Mouse (Mus musculus): ENCODE measurements around the gene G3bp2. TPM values are rescaled to one million over a fixed set of nuclear protein-coding genes. Genes with fewer than 3 reads are reported as not detected.
A peak's percentile ranks its signal among the peaks of the same experiment; 100 is the strongest.

Gene G3bp2
- polyA plus RNA-seq, 1 experiment, result 172 TPM

DNA sequence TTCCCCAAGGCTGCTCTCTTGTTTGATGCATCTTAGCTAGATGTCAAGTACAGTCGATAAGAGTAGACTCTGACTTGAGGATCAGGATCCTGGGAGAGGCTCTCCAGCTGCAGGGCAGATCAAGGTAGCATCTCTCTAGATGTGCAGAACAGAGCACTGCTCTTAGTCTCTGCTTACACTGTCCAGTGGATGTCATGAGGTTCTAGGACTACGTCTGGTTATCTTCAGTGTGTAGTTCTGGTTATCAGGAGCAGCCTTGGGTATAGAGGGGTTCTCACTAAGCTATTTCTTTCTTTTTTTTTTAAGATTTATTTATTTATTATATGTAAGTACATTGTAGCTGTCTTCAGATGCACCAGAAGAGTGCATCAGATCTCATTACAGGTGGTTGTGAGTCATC, 31.4 kb upstream of the G3bp2 start:
- TF ChIP-seq POLR2A (IDR thresholded peaks at IDR 0.05; ENCODE audit: borderline replicate concordance, extremely low read depth, insufficient read depth, insufficient read length, poor library complexity, severe bottlenecking) (no peak), CTCF (IDR thresholded peaks at IDR 0.05; ENCODE audit: borderline replicate concordance, extremely low read depth, insufficient read depth, insufficient read length) (no peak)
- no peak for DNase-seq (ENCODE audit: low read depth)

DNA sequence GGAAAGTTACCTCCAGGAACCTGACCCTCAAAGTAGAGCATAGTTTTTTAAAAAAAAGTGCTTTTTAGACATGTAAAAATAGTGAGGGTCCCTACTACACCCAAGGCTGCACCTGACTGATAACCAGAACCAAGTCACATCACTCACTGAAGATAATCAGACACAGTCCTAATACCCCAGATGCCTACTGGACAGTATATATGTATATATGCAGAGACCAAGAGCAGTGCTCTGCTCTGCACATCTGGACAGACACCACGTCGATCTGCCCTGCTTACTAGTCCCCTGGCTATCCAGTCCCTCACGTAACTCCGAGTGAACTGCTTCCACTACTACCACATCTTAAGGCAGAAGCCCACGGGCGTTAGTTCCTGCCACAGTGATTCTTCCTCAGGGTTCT, 30.7 kb upstream of the G3bp2 start:
- TF ChIP-seq CTCF (IDR thresholded peaks at IDR 0.05; ENCODE audit: borderline replicate concordance, extremely low read depth, insufficient read depth, insufficient read length) (no peak), POLR2A (IDR thresholded peaks at IDR 0.05; ENCODE audit: borderline replicate concordance, extremely low read depth, insufficient read depth, insufficient read length, poor library complexity, severe bottlenecking) (no peak)
- DNase-seq (ENCODE audit: low read depth), result no peak

DNA sequence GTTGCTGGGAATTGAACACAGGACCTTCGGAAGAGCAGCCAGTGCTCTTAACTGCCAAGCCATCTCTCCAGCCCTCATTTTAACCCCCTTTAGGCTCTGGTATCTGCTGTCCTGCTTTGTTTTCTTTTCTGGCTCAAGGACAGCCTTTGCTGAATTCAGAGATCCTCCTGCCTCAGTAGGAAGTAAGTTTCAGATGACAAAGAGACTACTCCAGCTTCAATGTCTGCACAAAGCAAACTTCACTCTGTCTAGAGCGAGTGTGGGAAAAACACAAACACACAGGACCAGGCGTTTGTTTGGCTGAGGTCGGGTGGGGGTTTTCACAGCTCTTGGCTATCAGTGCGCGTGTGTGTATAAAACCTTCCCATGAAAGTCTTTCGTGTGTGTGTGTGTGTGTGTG, 30.0 kb upstream of the G3bp2 start:
- DNase-seq (ENCODE audit: low read depth), result no peak
- TF ChIP-seq POLR2A (IDR thresholded peaks at IDR 0.05; ENCODE audit: borderline replicate concordance, extremely low read depth, insufficient read depth, insufficient read length, poor library complexity, severe bottlenecking) (no peak), CTCF (IDR thresholded peaks at IDR 0.05; ENCODE audit: borderline replicate concordance, extremely low read depth, insufficient read depth, insufficient read length) (no peak)

DNA sequence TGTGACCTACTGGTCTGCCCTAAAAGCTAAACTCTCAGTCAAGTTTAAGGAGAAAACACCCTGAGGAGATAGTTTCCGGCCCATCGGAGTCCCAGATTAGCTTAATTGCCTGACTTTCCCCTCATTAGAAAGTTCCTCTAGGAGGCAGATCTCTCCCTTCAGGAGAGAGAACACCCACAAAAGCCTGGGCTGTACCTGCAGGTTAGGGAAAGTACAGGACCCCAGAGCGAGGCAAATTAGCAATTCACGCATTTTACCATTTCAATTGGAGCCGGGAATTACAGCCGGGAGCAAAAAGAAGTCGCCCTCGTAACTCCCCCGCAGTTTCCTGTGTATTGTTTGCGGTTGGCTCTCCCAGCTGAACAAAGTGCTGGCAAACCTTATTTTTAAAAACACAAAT, 29.1 kb upstream of the G3bp2 start:
- no peak for TF ChIP-seq CTCF (IDR thresholded peaks at IDR 0.05; ENCODE audit: borderline replicate concordance, extremely low read depth, insufficient read depth, insufficient read length)
- TF ChIP-seq POLR2A (IDR thresholded peaks at IDR 0.05; ENCODE audit: borderline replicate concordance, extremely low read depth, insufficient read depth, insufficient read length, poor library complexity, severe bottlenecking), result no peak
- peak; percentile 14 for DNase-seq (ENCODE audit: low read depth)

DNA sequence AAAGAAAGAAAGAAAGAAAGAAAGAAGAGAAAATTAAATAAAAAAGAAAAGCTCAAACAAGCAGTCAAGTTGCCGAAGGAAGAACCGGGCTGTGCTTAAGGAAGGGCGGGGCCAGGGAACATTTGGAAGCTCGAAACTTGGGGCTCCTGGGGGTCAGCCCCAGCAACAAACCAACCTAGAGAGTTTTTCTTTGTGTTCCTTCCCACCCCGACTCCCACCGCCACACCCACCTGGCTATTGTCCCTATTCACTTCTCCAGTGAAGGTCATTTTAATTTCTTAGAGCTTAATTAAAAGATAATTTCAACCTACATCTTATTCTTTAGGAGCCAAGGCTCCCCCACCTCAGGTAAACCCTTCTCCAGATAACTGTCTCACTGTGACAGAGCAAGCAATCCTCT, 28.7 kb upstream of the G3bp2 start:
- DNase-seq (ENCODE audit: low read depth), result no peak
- TF ChIP-seq POLR2A (IDR thresholded peaks at IDR 0.05; ENCODE audit: borderline replicate concordance, extremely low read depth, insufficient read depth, insufficient read length, poor library complexity, severe bottlenecking) (no peak), CTCF (IDR thresholded peaks at IDR 0.05; ENCODE audit: borderline replicate concordance, extremely low read depth, insufficient read depth, insufficient read length) (no peak)

DNA sequence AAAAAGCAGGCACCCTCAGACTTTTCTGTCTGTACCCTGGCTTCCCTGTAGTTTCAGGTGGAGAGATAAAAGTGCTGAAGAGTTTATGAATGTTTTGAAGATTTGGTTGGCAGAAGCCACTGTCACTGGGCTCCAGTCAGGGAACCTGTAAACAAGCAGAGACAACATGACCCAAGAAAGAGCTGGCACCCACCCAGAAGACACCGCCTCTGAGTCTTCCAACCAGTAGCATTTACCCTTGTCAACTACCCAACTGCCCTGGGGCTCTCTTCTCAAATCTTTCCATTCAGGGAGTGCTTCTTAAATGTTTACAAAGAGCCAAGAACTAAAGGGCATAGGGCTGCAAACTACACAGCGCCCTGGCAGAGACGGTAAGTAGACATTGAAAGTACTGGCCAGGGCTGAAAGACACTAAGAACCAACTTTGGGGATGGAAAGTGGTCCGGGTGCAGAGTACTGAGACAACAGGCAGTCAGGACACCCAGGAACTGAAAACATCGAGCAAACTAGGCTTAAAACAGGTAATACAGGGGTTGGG, 27.4 kb upstream of the G3bp2 start:
- DNase-seq (ENCODE audit: low read depth), result no peak
- TF ChIP-seq POLR2A (IDR thresholded peaks at IDR 0.05; ENCODE audit: borderline replicate concordance, extremely low read depth, insufficient read depth, insufficient read length, poor library complexity, severe bottlenecking) (no peak), CTCF (IDR thresholded peaks at IDR 0.05; ENCODE audit: borderline replicate concordance, extremely low read depth, insufficient read depth, insufficient read length) (no peak)

DNA sequence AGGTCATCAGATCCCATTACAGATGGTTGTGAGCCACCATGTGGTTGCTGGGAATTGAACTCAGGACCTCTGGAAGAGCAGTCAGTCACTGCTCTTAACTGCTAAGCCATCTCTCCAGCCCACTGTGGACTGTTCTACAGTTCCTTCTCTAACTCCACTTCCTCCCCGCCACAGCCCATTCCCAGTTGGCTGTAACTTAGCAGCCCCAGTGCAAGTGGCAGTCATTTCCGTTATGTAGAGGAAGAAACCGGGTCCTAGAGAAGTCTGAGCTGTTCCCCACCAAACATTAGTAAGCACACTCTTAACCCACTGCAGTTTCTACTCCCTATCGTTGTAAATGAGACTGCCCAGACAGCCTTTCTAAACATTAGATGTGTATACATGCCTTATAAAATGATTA, 23.8 kb upstream of the G3bp2 start:
- TF ChIP-seq POLR2A (IDR thresholded peaks at IDR 0.05; ENCODE audit: borderline replicate concordance, extremely low read depth, insufficient read depth, insufficient read length, poor library complexity, severe bottlenecking) (no peak), CTCF (IDR thresholded peaks at IDR 0.05; ENCODE audit: borderline replicate concordance, extremely low read depth, insufficient read depth, insufficient read length) (no peak)
- no peak for DNase-seq (ENCODE audit: low read depth)

DNA sequence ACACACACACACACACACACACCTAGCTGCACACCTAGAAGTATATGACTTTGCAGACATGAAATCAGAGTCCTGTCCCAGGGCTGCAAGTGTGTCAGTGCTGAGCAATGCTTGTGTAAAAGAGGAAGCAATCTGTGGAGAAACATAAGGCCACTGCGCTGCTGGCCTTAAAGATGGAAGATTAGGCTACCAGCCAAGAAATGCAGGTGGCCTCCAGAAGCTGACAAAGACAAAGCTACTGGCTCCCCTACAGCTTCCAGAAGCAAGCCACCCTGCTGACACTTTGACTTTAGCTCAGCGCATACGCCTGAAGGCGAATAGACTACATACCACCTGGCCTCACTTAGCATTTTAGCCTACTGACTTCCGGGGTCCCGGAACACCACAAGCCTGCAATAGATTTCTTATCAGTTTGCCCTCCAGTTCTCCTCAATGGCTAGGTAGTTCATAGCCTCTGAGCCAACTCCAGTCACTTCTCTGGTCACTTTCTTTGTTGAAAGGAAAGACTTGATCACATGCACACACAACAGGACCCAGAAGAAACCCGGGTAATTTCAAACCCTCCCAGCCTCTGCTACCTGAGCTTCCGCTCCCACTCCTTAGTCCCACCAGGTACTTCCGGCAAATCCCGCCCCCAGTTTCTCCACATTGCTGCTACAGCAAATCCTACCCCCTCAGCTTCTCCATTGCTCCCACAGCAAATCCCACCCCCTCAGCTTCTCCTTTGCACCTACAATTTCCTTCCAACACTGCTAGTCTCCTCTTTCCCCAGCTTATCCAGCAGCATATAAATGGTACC, 23.0 kb upstream of the G3bp2 start:
- TF ChIP-seq POLR2A (IDR thresholded peaks at IDR 0.05; ENCODE audit: borderline replicate concordance, extremely low read depth, insufficient read depth, insufficient read length, poor library complexity, severe bottlenecking) (no peak), CTCF (IDR thresholded peaks at IDR 0.05; ENCODE audit: borderline replicate concordance, extremely low read depth, insufficient read depth, insufficient read length) (no peak)
- DNase-seq (ENCODE audit: low read depth), result peak; percentile 81

DNA sequence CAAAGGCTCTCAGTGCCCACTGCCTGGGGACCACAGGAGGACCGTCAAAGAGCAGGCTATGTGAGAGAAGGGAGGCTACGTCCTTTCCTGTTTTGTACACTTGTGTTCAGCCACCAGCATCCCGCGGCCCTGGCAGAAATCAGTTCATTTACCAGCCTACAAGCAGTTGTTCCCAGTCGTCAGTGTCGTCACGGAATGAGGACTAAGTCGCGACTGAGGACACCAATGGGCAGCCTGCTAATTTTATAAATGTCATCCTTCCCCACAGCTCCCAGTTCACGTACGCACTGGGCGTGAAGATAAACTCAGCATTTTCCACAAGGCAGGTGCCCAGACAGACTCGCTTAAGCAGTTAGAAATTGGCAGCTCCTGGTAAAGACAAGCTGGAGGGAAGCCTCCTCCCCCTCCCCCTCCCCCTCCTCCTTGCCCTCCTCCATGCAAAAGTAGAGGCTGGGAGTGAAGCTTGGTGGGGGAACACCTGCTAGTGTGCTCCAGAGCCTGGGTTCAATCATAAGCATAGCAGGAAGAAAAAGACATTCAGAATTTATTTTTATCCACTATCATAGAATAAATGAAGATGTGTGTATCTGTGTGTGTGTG, 20.4 kb upstream of the G3bp2 start:
- DNase-seq (ENCODE audit: low read depth), result peak; percentile 69
- TF ChIP-seq CTCF (IDR thresholded peaks at IDR 0.05; ENCODE audit: borderline replicate concordance, extremely low read depth, insufficient read depth, insufficient read length) (no peak), POLR2A (IDR thresholded peaks at IDR 0.05; ENCODE audit: borderline replicate concordance, extremely low read depth, insufficient read depth, insufficient read length, poor library complexity, severe bottlenecking) (no peak)

DNA sequence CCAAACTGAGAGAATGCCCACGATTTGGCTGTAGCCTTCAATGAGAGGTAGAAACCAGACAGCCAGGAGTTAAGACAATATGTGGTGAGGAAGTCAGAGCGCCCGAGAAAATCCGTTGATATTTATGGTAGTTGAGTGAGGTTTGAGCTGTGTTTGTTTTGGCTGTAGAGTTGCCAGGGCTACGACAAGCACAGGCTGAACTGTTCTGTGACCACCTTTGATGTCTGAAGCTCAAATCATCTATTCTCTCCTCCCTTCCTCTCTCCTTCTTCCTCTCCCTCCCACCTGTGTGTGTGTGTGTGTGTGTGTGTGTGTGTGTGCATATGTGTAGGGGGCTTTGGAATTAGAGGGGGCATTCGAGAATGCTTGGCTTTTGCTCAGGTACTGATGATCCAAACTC, 19.5 kb upstream of the G3bp2 start:
- DNase-seq (ENCODE audit: low read depth), result peak; percentile 13

DNA sequence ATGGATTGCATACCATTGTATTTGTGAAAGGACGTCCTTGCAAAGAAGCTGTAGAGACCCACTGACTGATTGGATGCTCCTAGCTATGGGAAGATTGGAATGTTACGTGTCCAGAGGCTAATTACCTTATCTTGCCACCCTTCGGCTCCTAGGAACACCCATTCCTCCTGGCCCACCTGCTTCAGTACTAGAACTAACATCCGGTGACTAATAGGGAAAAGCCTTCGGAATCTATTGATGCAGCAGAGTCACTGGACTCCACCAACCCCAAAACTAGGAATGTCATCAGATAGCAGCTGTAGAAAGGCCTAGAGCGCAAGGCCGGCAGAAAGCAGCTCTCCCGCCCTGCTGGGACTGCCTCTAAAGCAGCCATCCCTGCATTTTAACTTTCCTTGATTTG, 18.1 kb upstream of the G3bp2 start:
- no peak for TF ChIP-seq POLR2A (IDR thresholded peaks at IDR 0.05; ENCODE audit: borderline replicate concordance, extremely low read depth, insufficient read depth, insufficient read length, poor library complexity, severe bottlenecking)
- TF ChIP-seq CTCF (IDR thresholded peaks at IDR 0.05; ENCODE audit: borderline replicate concordance, extremely low read depth, insufficient read depth, insufficient read length), result no peak
- no peak for DNase-seq (ENCODE audit: low read depth)

More for the DNA sequence above, 19.5 kb upstream of the G3bp2 start:
- TF ChIP-seq CTCF (IDR thresholded peaks at IDR 0.05; ENCODE audit: borderline replicate concordance, extremely low read depth, insufficient read depth, insufficient read length) (no peak), POLR2A (IDR thresholded peaks at IDR 0.05; ENCODE audit: borderline replicate concordance, extremely low read depth, insufficient read depth, insufficient read length, poor library complexity, severe bottlenecking) (no peak)

Measured in brain, embryonic 14.5 days (tissue).